Mouse (Mus musculus) thymus, adult 2 months (tissue): Measurements from ENCODE around the gene Rfxank. TPM values are rescaled to one million over a fixed set of nuclear protein-coding genes. Genes with fewer than 3 reads are reported as not detected.

ENCODE experiments used
- DNase-seq: peaks from one replicate; pipeline ENCODE4 v3.0.0; 2021
- H3K27ac ChIP-seq: fragments of 200-500 bp; 2 replicates; pipeline ENCODE4 v1.5.1; 2012; ENCODE audit warnings: low read length, control low read depth; ENCODE audit not compliant: control insufficient read depth, insufficient read depth
- H3K27me3 ChIP-seq: fragments of 200-500 bp; 2 replicates; pipeline ENCODE4 v1.6.1; 2012; ENCODE audit warnings: mild to moderate bottlenecking, low read length, moderate library complexity, mixed read lengths; ENCODE audit not compliant: control insufficient read depth, insufficient read depth
- H3K36me3 ChIP-seq: fragments of 200-500 bp; 2 replicates; pipeline ENCODE4 v1.6.1; 2012; ENCODE audit warnings: mild to moderate bottlenecking, low read length, moderate library complexity; ENCODE audit not compliant: control insufficient read depth, insufficient read depth
- H3K4me1 ChIP-seq: fragments of 200-500 bp; replicated peaks from 2 replicates; pipeline ENCODE4 v1.6.1; 2012; ENCODE audit warnings: low read length; ENCODE audit not compliant: control insufficient read depth, insufficient read depth
- H3K4me3 ChIP-seq: fragments of 200-500 bp; 2 replicates; pipeline ENCODE4 v1.5.1; 2012; ENCODE audit warnings: mild to moderate bottlenecking, low read length, control low read depth, moderate library complexity; ENCODE audit not compliant: control insufficient read depth, insufficient read depth
- CTCF ChIP-seq: fragments of 200-500 bp; IDR thresholded peaks from 2 replicates; pipeline ENCODE4 v1.5.1; 2012; ENCODE audit warnings: mild to moderate bottlenecking, control low read depth, low read length, moderate library complexity, borderline replicate concordance; ENCODE audit not compliant: control insufficient read depth, poor library complexity, insufficient read depth; ENCODE audit errors: extremely low read depth
- POLR2A ChIP-seq: fragments of 200-500 bp; IDR thresholded peaks from 2 replicates; pipeline ENCODE4 v1.6.1; 2012; ENCODE audit warnings: mild to moderate bottlenecking, low read length, control low read depth, moderate library complexity; ENCODE audit not compliant: control insufficient read depth, poor library complexity, insufficient read depth; ENCODE audit errors: extremely low read depth
- WGBS: fragments of 180-500 bp; shearing (Covaris S2); methylation state at CpG from one replicate; pipeline ENCODE4 v1.1.7; 2018; 5-methylcytosine and 5-hydroxymethylcytosine counted together
- polyA plus RNA-seq: library from polyadenylated mRNA; depleted of rRNA; stranded (reverse); fragments of >200 nt; gene quantifications from 2 replicates; pipeline ENCODE4 v1.2.3, GENCODE M21; 2012

The Rfxank gene
- polyA plus RNA-seq, 1 experiment: 58.2 TPM

- Histone ChIP-seq H3K27ac (no peak overlapping the region), H3K27me3 (no peaks in the 10 kb centered on the region), H3K4me1 (no peaks in the 10 kb centered on the region), H3K36me3 (no peaks in the 10 kb centered on the region), H3K4me3 (no peak overlapping the region)
- no peak for DNase-seq
- 73% methylated on average over 8 of the region's 8 CpGs for WGBS
- TF ChIP-seq POLR2A (no peak), CTCF (no peak)
Observed at GRCm38 (mm10) chr8:70099276-70099675, 39.7 kb downstream of the Rfxank start.

GRCm38 (mm10) chr8:70092786-70093185 lies 46.2 kb downstream of the Rfxank start:
- peaks cover 9% of the 10 kb centered on the region for H3K27me3 ChIP-seq
- WGBS: 82% methylated on average over 8 of the region's 8 CpGs

GRCm38 (mm10) chr8:70089296-70089960 lies 49.5 kb downstream of the Rfxank start:
- no peak for TF ChIP-seq POLR2A
- TF ChIP-seq CTCF: no peak
- no peak overlapping the region for H3K27ac ChIP-seq
- H3K36me3 ChIP-seq: no peaks in the 10 kb centered on the region
- no peaks in the 10 kb centered on the region for H3K4me1 ChIP-seq
- peaks cover 23% of the 10 kb centered on the region for H3K27me3 ChIP-seq
- H3K4me3 ChIP-seq: no peak overlapping the region
- 69% methylated on average over 9 of the region's 9 CpGs for WGBS
- DNase-seq: no peak

More at GRCm38 (mm10) chr8:70092786-70093185, 46.2 kb downstream of the Rfxank start:
- no peak for DNase-seq
- no peaks in the 10 kb centered on the region for H3K36me3 ChIP-seq
- no peaks in the 10 kb centered on the region for H3K4me1 ChIP-seq
- H3K27ac ChIP-seq: no peak overlapping the region
- TF ChIP-seq POLR2A: no peak
- no peak for TF ChIP-seq CTCF
- H3K4me3 ChIP-seq: no peak overlapping the region

GRCm38 (mm10) chr8:70087836-70088650 lies 50.9 kb downstream of the Rfxank start:
- Histone ChIP-seq H3K4me3 (no peak overlapping the region), H3K27me3 (peaks cover 26% of the 10 kb centered on the region), H3K36me3 (no peaks in the 10 kb centered on the region), H3K27ac (no peak overlapping the region), H3K4me1 (peaks cover 5% of the 10 kb centered on the region; the same call in 1 of the 2 replicates)
- 0 out of 2 replicates have a peak, but pooled peaks have one; percentile 36 for TF ChIP-seq CTCF
- no peak for TF ChIP-seq POLR2A
- peak; percentile 14 for DNase-seq
- whole genome bisulfite sequencing: 10% methylated on average over 56 of the region's 56 CpGs

- no peak overlapping the region for H3K27ac ChIP-seq
- DNase-seq: no peak
- no peaks in the 10 kb centered on the region for H3K36me3 ChIP-seq
- TF ChIP-seq CTCF (no peak), POLR2A (no peak)
- H3K27me3 ChIP-seq: peaks cover 26% of the 10 kb centered on the region
- whole genome bisulfite sequencing: 12% methylated on average over 7 of the region's 7 CpGs
- peaks cover 5% of the 10 kb centered on the region; the same call in 1 of the 2 replicates for H3K4me1 ChIP-seq
- H3K4me3 ChIP-seq: no peak overlapping the region
Observed at GRCm38 (mm10) chr8:70087237-70087636, 51.7 kb downstream of the Rfxank start.

GRCm38 (mm10) chr8:70086151-70086550 lies 52.8 kb downstream of the Rfxank start:
- TF ChIP-seq CTCF: no peak
- TF ChIP-seq POLR2A: no peak
- DNase-seq: no peak
- Histone ChIP-seq H3K4me3 (no peak overlapping the region), H3K27ac (no peak overlapping the region), H3K36me3 (no peaks in the 10 kb centered on the region), H3K27me3 (peaks cover 26% of the 10 kb centered on the region), H3K4me1 (peaks cover 5% of the 10 kb centered on the region; the same call in 1 of the 2 replicates)
- WGBS: 47% methylated on average over 1 of the region's 1 CpGs
